Mouse (Mus musculus): ENCODE results near the gene Amotl1. TPM values are rescaled to one million over a fixed set of nuclear protein-coding genes. Genes with fewer than 3 reads are reported as not detected.

Gene Amotl1
- total RNA-seq, 2 experiments from 2014 or later, result 11.8 to 15.8 TPM

- H3K27ac ChIP-seq, result peak overlapping the region; percentile 88
- DNase-seq (ENCODE audit: low spot score in 2 of 2), result no peak
- peak overlapping the region; percentile 90 for H3K4me3 ChIP-seq
- no peak for TF ChIP-seq CTCF (conservative IDR thresholded peaks at IDR 0.05)
Observed at GRCm38 (mm10) chr9:14500916-14501424, 143.9 kb downstream of the Amotl1 start.

- peak; percentile 94 to 96 for DNase-seq (ENCODE audit: low spot score in 2 of 2)
- H3K4me3 ChIP-seq, result peak within 1 kb of the TSS; percentile 90
- peak within 1 kb of the TSS; percentile 88 for H3K27ac ChIP-seq
- TF ChIP-seq CTCF (conservative IDR thresholded peaks at IDR 0.05), result peak; percentile 24
Observed at GRCm38 (mm10) chr9:14500023-14500915, 144.6 kb downstream of the Amotl1 start, which contains the start of the genes Kdm4d and Cwc15. Kdm4d (minus strand) TSS chr9:14500482. Cwc15 (plus strand) TSS chr9:14500617.

GRCm38 (mm10) chr9:14498896-14499705 lies 145.8 kb downstream of the Amotl1 start:
- no peak for TF ChIP-seq CTCF (conservative IDR thresholded peaks at IDR 0.05)
- Histone ChIP-seq H3K27ac (no peak overlapping the region), H3K4me3 (peak overlapping the region; percentile 90)
- DNase-seq (ENCODE audit: low spot score in 2 of 2), result no peak

Other genes with a start within 250 kb of the Amotl1 start
- gene Kdm4d, start 144.6 kb downstream of the Amotl1 start, total RNA-seq (2021), result 1 to 10 TPM; 1.0 to 1.3 TPM
- gene Cwc15, start 144.4 kb downstream of the Amotl1 start, total RNA-seq (2021), result 10 to 100 TPM; 80.7 to 90.5 TPM
- gene Piwil4, start 95.7 kb upstream of the Amotl1 start, total RNA-seq (2021), result not detected
- under 1 TPM; 0.27 to 0.36 TPM for gene Fut4, start 107.3 kb upstream of the Amotl1 start, total RNA-seq (2021)
- 1 to 10 TPM in 1 of 2 experiments, not detected in 1; 1.1 TPM for gene 1700012B09Rik, start 126.0 kb upstream of the Amotl1 start, total RNA-seq (2021)
- gene Mre11a, start 139.6 kb upstream of the Amotl1 start, total RNA-seq (2021), result 10 to 100 TPM in 1 of 2 experiments, 1 to 10 TPM in 1; 9.8 to 15.4 TPM
- 10 to 100 TPM; 13.6 to 17.0 TPM for gene Ankrd49, start 139.8 kb upstream of the Amotl1 start, total RNA-seq (2021)
- 10 to 100 TPM; 12.7 to 12.9 TPM for gene Gpr83, start 215.2 kb upstream of the Amotl1 start, total RNA-seq (2021)